Mouse (Mus musculus) embryonic facial prominence, embryonic 13.5 days (tissue): ENCODE measurements at regions not wholly inside any gene's neighbourhood (a gene's known extent, or its start where the extent isn't known, plus 50 kb on each side); places are given as distances from the start of the nearest gene placed in this dataset.

Experiments
- ATAC-seq: fragments of 200-750 bp; cut with Nextera tagmentation; 2 replicates; pipeline ENCODE4 v1.8.0; 2017; ENCODE audit warnings: low read depth; ENCODE audit not compliant: insufficient number of reproducible peaks, insufficient read depth, low FRiP score, low TSS enrichment
- H3K27ac ChIP-seq: fragments of 300-500 bp; sonication (generic); 2 replicates; pipeline ENCODE4 v1.5.1; 2015; ENCODE audit warnings: moderate library complexity, mild to moderate bottlenecking, inconsistent platforms
- H3K27me3 ChIP-seq: fragments of 300-500 bp; sonication (generic); 2 replicates; pipeline ENCODE4 v1.6.1; 2015; ENCODE audit warnings: mild to moderate bottlenecking, inconsistent platforms
- H3K36me3 ChIP-seq: fragments of 300-500 bp; sonication (generic); 2 replicates; pipeline ENCODE4 v1.6.1; 2015; ENCODE audit warnings: mild to moderate bottlenecking, inconsistent platforms
- H3K4me1 ChIP-seq: fragments of 300-500 bp; sonication (generic); 2 replicates; pipeline ENCODE4 v1.6.1; 2015; ENCODE audit warnings: inconsistent platforms
- H3K4me2 ChIP-seq: fragments of 300-500 bp; sonication (generic); 2 replicates; pipeline ENCODE4 v1.6.1; 2015; ENCODE audit warnings: moderate library complexity, mild to moderate bottlenecking, inconsistent platforms
- H3K4me3 ChIP-seq: fragments of 300-500 bp; sonication (generic); 2 replicates; pipeline ENCODE4 v1.5.1; 2015; ENCODE audit warnings: mild to moderate bottlenecking, inconsistent platforms
- H3K9ac ChIP-seq: fragments of 300-500 bp; sonication (generic); 2 replicates; pipeline ENCODE4 v1.6.1; 2015; ENCODE audit warnings: mild to moderate bottlenecking, inconsistent platforms
- H3K9me3 ChIP-seq: fragments of 300-500 bp; sonication (generic); 2 replicates; pipeline ENCODE4 v1.6.1; 2016; ENCODE audit warnings: inconsistent platforms
- WGBS: fragments of 180-500 bp; shearing (Covaris S2); methylation state at CpG from one replicate; pipeline ENCODE4 v1.1.7; 2015; ENCODE audit warnings: mixed read lengths; 5-methylcytosine and 5-hydroxymethylcytosine counted together

GRCm38 (mm10) chr2:172613891-172614391 lies 64.5 kb downstream of the Tfap2c start:
- Histone ChIP-seq H3K27ac (no peak overlapping the region), H3K36me3 (no peaks in the 10 kb centered on the region), H3K9me3 (no peaks in the 10 kb centered on the region), H3K4me3 (peak overlapping the region; percentile 32), H3K27me3 (peaks cover 20% of the 10 kb centered on the region), H3K4me2 (peak overlapping the region; percentile 60), H3K9ac (peak overlapping the region; percentile 46; the same call in 1 of the 2 replicates), H3K4me1 (peaks cover 21% of the 10 kb centered on the region)
- ATAC-seq: no peak
- 2% methylated on average over 18 of the region's 18 CpGs for WGBS

- H3K27ac ChIP-seq: no peak overlapping the region
- H3K27me3 ChIP-seq: peaks cover 20% of the 10 kb centered on the region
- no peaks in the 10 kb centered on the region for H3K36me3 ChIP-seq
- H3K9me3 ChIP-seq: no peaks in the 10 kb centered on the region
- H3K4me1 ChIP-seq: peaks cover 21% of the 10 kb centered on the region
- no peak overlapping the region for H3K4me2 ChIP-seq
- 18% methylated on average over 2 of the region's 2 CpGs for WGBS
- H3K9ac ChIP-seq: no peak overlapping the region
- H3K4me3 ChIP-seq: no peak overlapping the region
- 0 out of 2 replicates have a peak, but pooled peaks have one; percentile 10 for ATAC-seq
These were observed 65.8 kb downstream of the Tfap2c start for GRCm38 (mm10) chr2:172615148-172615547.

GRCm38 (mm10) chr2:172615582-172615981 lies 66.2 kb downstream of the Tfap2c start:
- Histone ChIP-seq H3K27me3 (peaks cover 20% of the 10 kb centered on the region), H3K4me2 (no peak overlapping the region), H3K4me1 (peaks cover 21% of the 10 kb centered on the region), H3K27ac (no peak overlapping the region), H3K9ac (no peak overlapping the region), H3K36me3 (no peaks in the 10 kb centered on the region), H3K9me3 (no peaks in the 10 kb centered on the region), H3K4me3 (no peak overlapping the region)
- ATAC-seq: no peak; the same call in 1 of the 2 replicates
- WGBS: 7% methylated on average over 4 of the region's 4 CpGs

GRCm38 (mm10) chr2:172619168-172619567 lies 69.8 kb downstream of the Tfap2c start:
- no peak for ATAC-seq
- no peaks in the 10 kb centered on the region for H3K36me3 ChIP-seq
- 90% methylated on average over 7 of the region's 7 CpGs for WGBS
- H3K9ac ChIP-seq: no peak overlapping the region
- H3K9me3 ChIP-seq: no peaks in the 10 kb centered on the region
- H3K27ac ChIP-seq: no peak overlapping the region
- H3K4me1 ChIP-seq: peaks cover 24% of the 10 kb centered on the region
- no peak overlapping the region for H3K4me2 ChIP-seq
- peaks cover 10% of the 10 kb centered on the region; the same call in 1 of the 2 replicates for H3K27me3 ChIP-seq
- H3K4me3 ChIP-seq: no peak overlapping the region

GRCm38 (mm10) chr2:172620001-172620400 lies 70.6 kb downstream of the Tfap2c start:
- H3K36me3 ChIP-seq: no peaks in the 10 kb centered on the region
- no peak overlapping the region for H3K4me2 ChIP-seq
- no peak overlapping the region for H3K27ac ChIP-seq
- H3K27me3 ChIP-seq: 0 out of 2 replicates have a peak, but pooled peaks cover 4% of the 10 kb centered on the region
- ATAC-seq: no peak
- no peak overlapping the region for H3K4me3 ChIP-seq
- WGBS: 53% methylated on average over 5 of the region's 5 CpGs
- H3K9ac ChIP-seq: no peak overlapping the region
- no peaks in the 10 kb centered on the region for H3K9me3 ChIP-seq
- H3K4me1 ChIP-seq: peaks cover 17% of the 10 kb centered on the region

GRCm38 (mm10) chr2:172623707-172624106 lies 74.3 kb downstream of the Tfap2c start:
- Histone ChIP-seq H3K9me3 (no peaks in the 10 kb centered on the region), H3K9ac (peak overlapping the region; percentile 52), H3K4me3 (no peak overlapping the region), H3K27me3 (0 out of 2 replicates have a peak, but pooled peaks cover 2% of the 10 kb centered on the region), H3K4me1 (peaks cover 17% of the 10 kb centered on the region), H3K36me3 (no peaks in the 10 kb centered on the region), H3K27ac (peak overlapping the region; percentile 55; the same call in 1 of the 2 replicates), H3K4me2 (peak overlapping the region; percentile 49)
- no peak for ATAC-seq
- 8% methylated on average over 14 of the region's 14 CpGs for WGBS

- peaks cover 25% of the 10 kb centered on the region for H3K4me1 ChIP-seq
- H3K9me3 ChIP-seq: no peaks in the 10 kb centered on the region
- H3K4me2 ChIP-seq: no peak overlapping the region
- H3K4me3 ChIP-seq: no peak overlapping the region
- 0 out of 2 replicates have a peak, but pooled peaks cover 2% of the 10 kb centered on the region for H3K27me3 ChIP-seq
- no peak for ATAC-seq
- H3K27ac ChIP-seq: no peak overlapping the region
- WGBS: 70% methylated on average over 20 of the region's 20 CpGs
- no peak overlapping the region for H3K9ac ChIP-seq
- H3K36me3 ChIP-seq: no peaks in the 10 kb centered on the region
These were observed 78.2 kb downstream of the Tfap2c start for GRCm38 (mm10) chr2:172627353-172628306.

GRCm38 (mm10) chr2:172630333-172630732 lies 80.9 kb downstream of the Tfap2c start:
- Histone ChIP-seq H3K36me3 (no peaks in the 10 kb centered on the region), H3K9me3 (no peaks in the 10 kb centered on the region), H3K4me3 (no peak overlapping the region), H3K27me3 (no peaks in the 10 kb centered on the region), H3K9ac (no peak overlapping the region), H3K27ac (no peak overlapping the region), H3K4me2 (no peak overlapping the region), H3K4me1 (peaks cover 15% of the 10 kb centered on the region)
- ATAC-seq: no peak
- WGBS: 41% methylated on average over 3 of the region's 3 CpGs

GRCm38 (mm10) chr2:172642616-172643015 lies 93.2 kb downstream of the Tfap2c start:
- Histone ChIP-seq H3K4me3 (no peak overlapping the region), H3K36me3 (no peaks in the 10 kb centered on the region), H3K4me2 (no peak overlapping the region), H3K4me1 (peaks cover 14% of the 10 kb centered on the region), H3K9ac (no peak overlapping the region), H3K27ac (no peak overlapping the region), H3K27me3 (no peaks in the 10 kb centered on the region; the same call in none of the 2 replicates), H3K9me3 (no peaks in the 10 kb centered on the region)
- WGBS: 85% methylated on average over 11 of the region's 11 CpGs
- ATAC-seq: no peak

- Histone ChIP-seq H3K4me2 (peak overlapping the region; percentile 33), H3K9me3 (no peaks in the 10 kb centered on the region), H3K4me1 (peaks cover 14% of the 10 kb centered on the region), H3K27me3 (no peaks in the 10 kb centered on the region; the same call in none of the 2 replicates), H3K36me3 (no peaks in the 10 kb centered on the region), H3K27ac (no peak overlapping the region), H3K4me3 (0 out of 2 replicates have a peak overlapping the region, but pooled peaks have one; percentile 1), H3K9ac (peak overlapping the region; percentile 21; the same call in 1 of the 2 replicates)
- no peak for ATAC-seq
- 29% methylated on average over 12 of the region's 12 CpGs for WGBS
These were observed 94.5 kb downstream of the Tfap2c start for GRCm38 (mm10) chr2:172643860-172644259.

- Histone ChIP-seq H3K4me1 (peaks cover 18% of the 10 kb centered on the region), H3K27me3 (no peaks in the 10 kb centered on the region; the same call in none of the 2 replicates), H3K4me3 (no peak overlapping the region), H3K36me3 (no peaks in the 10 kb centered on the region), H3K9ac (no peak overlapping the region; the same call in 1 of the 2 replicates), H3K27ac (no peak overlapping the region), H3K9me3 (no peaks in the 10 kb centered on the region), H3K4me2 (no peak overlapping the region)
- ATAC-seq: no peak
- WGBS: 42% methylated on average over 6 of the region's 6 CpGs
These were observed 95.1 kb downstream of the Tfap2c start for GRCm38 (mm10) chr2:172644451-172644850.
